14 mouse cellular contexts compared by ENCODE assay signal in the genomic region with DNA sequence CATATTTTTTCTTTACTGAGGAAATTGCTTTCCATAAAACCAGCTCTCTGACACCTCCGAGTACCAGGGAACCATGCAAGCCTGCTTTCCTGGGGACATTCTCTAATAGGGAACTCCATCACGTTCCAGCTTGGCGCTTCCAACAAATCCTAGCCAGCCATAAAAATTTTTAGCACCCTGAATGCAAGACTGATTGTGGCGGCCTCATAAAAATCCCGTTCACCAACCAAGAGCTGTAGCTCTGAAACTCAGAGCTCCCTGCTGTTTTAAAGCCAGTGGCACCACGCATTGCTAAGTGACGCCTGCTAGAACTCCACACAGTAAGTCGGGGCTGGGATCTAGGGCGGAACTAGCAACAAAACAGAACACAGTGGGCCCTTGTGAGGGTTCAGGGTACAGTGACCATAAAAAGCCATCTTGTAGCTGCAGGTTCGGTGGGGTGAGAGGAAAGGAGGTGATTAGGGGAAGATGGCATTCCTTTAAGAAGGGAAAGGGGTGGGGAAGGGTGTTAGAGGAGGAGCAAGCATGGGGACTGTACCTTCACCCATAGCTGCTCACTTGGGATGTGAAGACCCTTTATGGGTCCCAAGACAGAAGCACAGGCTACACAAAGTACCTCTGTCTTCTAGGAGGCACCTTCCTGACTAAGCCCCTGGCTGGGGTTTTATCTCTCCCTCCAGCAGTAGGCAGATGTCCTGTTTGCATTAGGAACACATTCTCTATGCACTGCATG.
A peak's percentile ranks its signal among the peaks of the same experiment; 100 is the strongest.
DNase-seq lines count a peak whose midpoint lies in the region; ATAC-seq and TF ChIP-seq lines count a peak whose summit lies in the region.
"Had no signal": no experiment of that assay in that cellular context is flagged by ENCODE, and none has a peak within 500 bp of the region (broad histone marks: within the 10 kb centered on the region; RNA-seq: fewer than 3 reads in every experiment).

No protein-coding gene starts in this region.

- in situ Hi-C loops in Patski (cut with MboI; ENCODE audit: low pct_unique_long_range_greater_than_20kb), result no loop called here

- H3K27me3 ChIP-seq in kidney, postnatal 0 days (ENCODE audit: insufficient read depth, low read length), result no peaks in the 10 kb centered on the region
- H3K27me3 ChIP-seq in Patski, result no peaks in the 10 kb centered on the region
- no peaks in the 10 kb centered on the region for H3K27me3 ChIP-seq in limb, embryonic 15.5 days

- no peak for DNase-seq in frontal cortex, postnatal 25 days (ENCODE audit: low spot score in 2 of 2)
- DNase-seq in kidney, postnatal 0 days (ENCODE audit: low spot score), result peak; percentile 54
- DNase-seq in kidney, adult 9 months, result no peak
- DNase-seq in Patski (ENCODE audit: low read depth, low spot score), result no peak
- no peak for DNase-seq in heart, postnatal 36 days
- DNase-seq: adrenal gland, postnatal 36 days; heart, adult 11 months; lung, postnatal 4 days had no signal

- intact Hi-C loops in heart, postnatal 36 days (cut with DNase I), result no loop called here

- no peak overlapping the region for H3K9ac ChIP-seq in kidney, postnatal 0 days (ENCODE audit: low read depth, low read length)
- H3K9ac ChIP-seq in limb, embryonic 15.5 days, result no peak overlapping the region
- H3K9ac ChIP-seq: liver, embryonic 15.5 days had no signal

- H3K4me3 ChIP-seq in kidney, postnatal 0 days (replicated peaks; ENCODE audit: low read depth, low read length), result no peak overlapping the region
- no peak overlapping the region for H3K4me3 ChIP-seq in limb, embryonic 15.5 days
- H3K4me3 ChIP-seq: erythroblast, embryonic 14.5 days; liver, embryonic 15.5 days had no signal

- POLR2A ChIA-PET in Patski (lab: Charles Lee), result interaction anchor here (0.6 kb wide), 1 partner anchor 11 kb away, joined by 3 read pairs; no protein-coding TSS in a partner anchor

- peak overlapping the region; percentile 6; the same call in 1 of the 2 replicates for H3K4me2 ChIP-seq in kidney, postnatal 0 days (ENCODE audit: low read length)
- H3K4me2 ChIP-seq in limb, embryonic 15.5 days, result peak overlapping the region; percentile 15
- H3K4me2 ChIP-seq: liver, embryonic 15.5 days had no signal

- WGBS in kidney, postnatal 0 days, result 9% methylated on average over 10 of the region's 10 CpGs
- 12% methylated on average over 10 of the region's 10 CpGs for WGBS in limb, embryonic 15.5 days

- no peaks in the 10 kb centered on the region for H3K9me3 ChIP-seq in kidney, postnatal 0 days (replicated peaks; ENCODE audit: low read length)
- H3K9me3 ChIP-seq in limb, embryonic 15.5 days, result no peaks in the 10 kb centered on the region
- H3K9me3 ChIP-seq: liver, embryonic 15.5 days had no signal

- H3K27ac ChIP-seq in kidney, postnatal 0 days, result 0 out of 2 replicates have a peak overlapping the region, but pooled peaks have one; percentile 66
- peak overlapping the region; percentile 65 for H3K27ac ChIP-seq in limb, embryonic 15.5 days
- H3K27ac ChIP-seq: liver, embryonic 15.5 days; stomach, postnatal 0 days had no signal

- TF ChIP-seq CTCF in kidney, postnatal 0 days (IDR thresholded peaks at IDR 0.05; ENCODE audit: low read depth), result no peak
- no peak for TF ChIP-seq CTCF in Patski (IDR thresholded peaks at IDR 0.05)

- ATAC-seq in frontal cortex, adult (ENCODE audit: low TSS enrichment), result peak; percentile 75
- ATAC-seq in kidney, postnatal 0 days (replicated peaks; ENCODE audit: low FRiP score, low read depth), result no peak
- ATAC-seq in Patski, result peak; percentile 39
- peak; percentile 40; the same call in 1 of the 2 replicates for ATAC-seq in limb, embryonic 15.5 days (ENCODE audit: insufficient number of reproducible peaks, low FRiP score, low TSS enrichment, low read depth)
- no peak for ATAC-seq in CD4-positive, CD25-positive, alpha-beta regulatory T cell, adult 4 months

- no peaks in the 10 kb centered on the region for H3K4me1 ChIP-seq in kidney, postnatal 0 days (replicated peaks; ENCODE audit: insufficient read depth, low read length)
- peaks cover 15% of the 10 kb centered on the region for H3K4me1 ChIP-seq in limb, embryonic 15.5 days
- H3K4me1 ChIP-seq: liver, embryonic 15.5 days had no signal

- no peaks in the 10 kb centered on the region for H3K36me3 ChIP-seq in kidney, postnatal 0 days (ENCODE audit: insufficient read depth, low read length)
- H3K36me3 ChIP-seq in limb, embryonic 15.5 days, result no peaks in the 10 kb centered on the region
- H3K36me3 ChIP-seq: liver, embryonic 15.5 days had no signal

- CTCF ChIA-PET in Patski (lab: Charles Lee), result interaction anchor here (1.0 to 1.3 kb wide), 2 partner anchors 10 to 15 kb away, joined by 3 read pairs; no protein-coding TSS in a partner anchor

Comparison
In these comparisons a context has a peak if more than half of its experiments do, and no peak if none do; other contexts are left out.
1. ATAC-seq: peak in frontal cortex, adult (single experiment), Patski (single experiment) and limb, embryonic 15.5 days (single experiment); none in kidney, postnatal 0 days (single experiment) and CD4-positive, CD25-positive, alpha-beta regulatory T cell, adult 4 months (single experiment).